Mouse (Mus musculus) intestine, embryonic 16.5 days (tissue): ENCODE results near the gene Slc44a3. TPM values are rescaled to one million over a fixed set of nuclear protein-coding genes. Genes with fewer than 3 reads are reported as not detected.

Experiments
- ATAC-seq: fragments of 200-750 bp; cut with Nextera tagmentation; 2 replicates; pipeline ENCODE4 v1.8.0; 2017; ENCODE audit warnings: moderate TSS enrichment, moderate library complexity
- H3K27ac ChIP-seq: fragments of 300-500 bp; sonication (generic); 2 replicates; pipeline ENCODE4 v1.5.1; 2014; ENCODE audit warnings: mild to moderate bottlenecking, low read length
- H3K27me3 ChIP-seq: fragments of 300-500 bp; sonication (generic); replicated peaks from 2 replicates; pipeline ENCODE4 v1.6.1; 2014; ENCODE audit warnings: low read length, control low read depth, mixed read lengths; ENCODE audit not compliant: control insufficient read depth, insufficient read depth
- H3K36me3 ChIP-seq: fragments of 300-500 bp; sonication (generic); 2 replicates; pipeline ENCODE4 v1.6.1; 2014; ENCODE audit warnings: low read length, control low read depth; ENCODE audit not compliant: control insufficient read depth, insufficient read depth
- H3K4me1 ChIP-seq: fragments of 300-500 bp; sonication (generic); 2 replicates; pipeline ENCODE4 v1.6.1; 2014; ENCODE audit warnings: low read length, control low read depth, mixed read lengths; ENCODE audit not compliant: control insufficient read depth, insufficient read depth
- H3K4me2 ChIP-seq: fragments of 300-500 bp; sonication (generic); 2 replicates; pipeline ENCODE4 v1.6.1; 2014; ENCODE audit warnings: low read depth, low read length, control low read depth
- H3K4me3 ChIP-seq: fragments of 300-500 bp; sonication (generic); 2 replicates; pipeline ENCODE4 v1.5.1; 2014; ENCODE audit warnings: mild to moderate bottlenecking, low read length
- H3K9ac ChIP-seq: fragments of 300-500 bp; sonication (generic); 2 replicates; pipeline ENCODE4 v1.6.1; 2014; ENCODE audit warnings: low read depth, low read length
- H3K9me3 ChIP-seq: fragments of 300-500 bp; sonication (generic); 2 replicates; pipeline ENCODE4 v1.6.1; 2016; ENCODE audit warnings: low read length, control low read depth; ENCODE audit not compliant: control insufficient read depth
- WGBS: fragments of 180-500 bp; shearing (Covaris S2); extraction: QIAGEN DNeasy Blood & Tissue Kit; methylation state at CpG from one replicate; pipeline ENCODE4 v1.1.7; 2014; 5-methylcytosine and 5-hydroxymethylcytosine counted together
- polyA plus RNA-seq: library from polyadenylated mRNA; unstranded; fragments of >200 nt; fragmentation: Nextera tagmentation; extraction: Ambion mirVana; gene quantifications from 2 replicates; pipeline ENCODE4 v1.2.1, GENCODE M21; 2015

Slc44a3 gene
- polyA plus RNA-seq, 1 experiment from 2014 or later: 54.9 TPM

- 65% methylated on average over 11 of the region's 11 CpGs for WGBS
- peaks cover 9% of the 10 kb centered on the region for H3K4me1 ChIP-seq
- H3K9me3 ChIP-seq: no peaks in the 10 kb centered on the region
- no peak overlapping the region for H3K4me2 ChIP-seq
- H3K27ac ChIP-seq: no peak overlapping the region
- peak; percentile 27; the same call in 1 of the 2 replicates for ATAC-seq
- no peak overlapping the region for H3K9ac ChIP-seq
- no peak overlapping the region for H3K4me3 ChIP-seq
- H3K27me3 ChIP-seq: no peaks in the 10 kb centered on the region
- no peaks in the 10 kb centered on the region for H3K36me3 ChIP-seq
These were observed 60.5 kb downstream of the Slc44a3 start for GRCm38 (mm10) chr3:121471703-121472102.

GRCm38 (mm10) chr3:121469185-121469975 lies 62.8 kb downstream of the Slc44a3 start:
- Histone ChIP-seq H3K36me3 (no peaks in the 10 kb centered on the region), H3K27me3 (no peaks in the 10 kb centered on the region), H3K27ac (peak overlapping the region; percentile 75), H3K9ac (peak overlapping the region; percentile 41), H3K4me1 (peaks cover 9% of the 10 kb centered on the region), H3K4me2 (peak overlapping the region; percentile 39; the same call in 1 of the 2 replicates), H3K4me3 (no peak overlapping the region), H3K9me3 (no peaks in the 10 kb centered on the region)
- 2% methylated on average over 13 of the region's 13 CpGs for WGBS
- ATAC-seq: peak; percentile 77

GRCm38 (mm10) chr3:121468136-121468535 lies 64.1 kb downstream of the Slc44a3 start:
- ATAC-seq: no peak
- Histone ChIP-seq H3K9ac (no peak overlapping the region), H3K4me3 (no peak overlapping the region), H3K36me3 (no peaks in the 10 kb centered on the region), H3K27me3 (no peaks in the 10 kb centered on the region), H3K4me1 (peaks cover 9% of the 10 kb centered on the region), H3K4me2 (no peak overlapping the region), H3K9me3 (no peaks in the 10 kb centered on the region), H3K27ac (no peak overlapping the region)
- WGBS: 19% methylated on average over 2 of the region's 2 CpGs

- ATAC-seq: no peak
- Histone ChIP-seq H3K4me2 (no peak overlapping the region), H3K9ac (no peak overlapping the region), H3K4me1 (peaks cover 9% of the 10 kb centered on the region), H3K27ac (no peak overlapping the region), H3K4me3 (no peak overlapping the region), H3K9me3 (no peaks in the 10 kb centered on the region), H3K27me3 (no peaks in the 10 kb centered on the region), H3K36me3 (no peaks in the 10 kb centered on the region)
- 83% methylated on average over 10 of the region's 10 CpGs for WGBS
These were observed 65.1 kb downstream of the Slc44a3 start for GRCm38 (mm10) chr3:121467094-121467552.

- Histone ChIP-seq H3K9ac (no peak overlapping the region), H3K9me3 (no peaks in the 10 kb centered on the region), H3K4me3 (no peak overlapping the region), H3K4me1 (peaks cover 9% of the 10 kb centered on the region), H3K4me2 (no peak overlapping the region), H3K36me3 (peaks cover 2% of the 10 kb centered on the region; the same call in 1 of the 2 replicates), H3K27me3 (no peaks in the 10 kb centered on the region), H3K27ac (no peak overlapping the region)
- no peak for ATAC-seq
- 81% methylated on average over 10 of the region's 10 CpGs for WGBS
These were observed 66.4 kb downstream of the Slc44a3 start for GRCm38 (mm10) chr3:121465795-121466194.

- Histone ChIP-seq H3K27me3 (no peaks in the 10 kb centered on the region), H3K27ac (no peak overlapping the region), H3K4me1 (peaks cover 8% of the 10 kb centered on the region), H3K9me3 (no peaks in the 10 kb centered on the region), H3K4me2 (no peak overlapping the region), H3K4me3 (no peak overlapping the region), H3K9ac (no peak overlapping the region), H3K36me3 (peaks cover 5% of the 10 kb centered on the region; the same call in 1 of the 2 replicates)
- no peak for ATAC-seq
- WGBS: 75% methylated on average over 7 of the region's 7 CpGs
These were observed 67.4 kb downstream of the Slc44a3 start for GRCm38 (mm10) chr3:121464733-121465305.

GRCm38 (mm10) chr3:121462782-121463181 lies 69.4 kb downstream of the Slc44a3 start:
- Histone ChIP-seq H3K27ac (no peak overlapping the region), H3K36me3 (peaks cover 13% of the 10 kb centered on the region; the same call in 1 of the 2 replicates), H3K9ac (no peak overlapping the region), H3K4me1 (no peaks in the 10 kb centered on the region), H3K9me3 (no peaks in the 10 kb centered on the region), H3K4me2 (no peak overlapping the region), H3K4me3 (no peak overlapping the region), H3K27me3 (no peaks in the 10 kb centered on the region)
- 90% methylated on average over 3 of the region's 3 CpGs for whole genome bisulfite sequencing
- no peak for ATAC-seq

GRCm38 (mm10) chr3:121461477-121461876 lies 70.7 kb downstream of the Slc44a3 start:
- no peak overlapping the region for H3K9ac ChIP-seq
- H3K4me3 ChIP-seq: no peak overlapping the region
- H3K4me2 ChIP-seq: no peak overlapping the region
- H3K9me3 ChIP-seq: no peaks in the 10 kb centered on the region
- no peaks in the 10 kb centered on the region for H3K4me1 ChIP-seq
- ATAC-seq: no peak
- H3K27ac ChIP-seq: no peak overlapping the region
- peaks cover 18% of the 10 kb centered on the region; the same call in 1 of the 2 replicates for H3K36me3 ChIP-seq
- WGBS: 94% methylated on average over 13 of the region's 13 CpGs
- H3K27me3 ChIP-seq: no peaks in the 10 kb centered on the region

- Histone ChIP-seq H3K4me2 (no peak overlapping the region), H3K36me3 (peaks cover 26% of the 10 kb centered on the region), H3K9me3 (no peaks in the 10 kb centered on the region), H3K4me3 (no peak overlapping the region), H3K4me1 (no peaks in the 10 kb centered on the region), H3K27ac (no peak overlapping the region), H3K9ac (no peak overlapping the region), H3K27me3 (no peaks in the 10 kb centered on the region)
- peak; percentile 53 for ATAC-seq
- 74% methylated on average over 16 of the region's 16 CpGs for WGBS
These were observed 71.6 kb downstream of the Slc44a3 start for GRCm38 (mm10) chr3:121460473-121461193.
